Mouse (Mus musculus): ENCODE data around the gene Cplx2.

The Cplx2 gene

GRCm38 (mm10) chr13:54371049-54371386 is at the start of gene Cplx2:
TSS of gene Cplx2 (plus strand) at chr13:54371349.
- no peak for DNase-seq

GRCm38 (mm10) chr13:54322396-54323306 is 48.5 kb upstream of the Cplx2 start:
- DNase-seq = no peak

DNA sequence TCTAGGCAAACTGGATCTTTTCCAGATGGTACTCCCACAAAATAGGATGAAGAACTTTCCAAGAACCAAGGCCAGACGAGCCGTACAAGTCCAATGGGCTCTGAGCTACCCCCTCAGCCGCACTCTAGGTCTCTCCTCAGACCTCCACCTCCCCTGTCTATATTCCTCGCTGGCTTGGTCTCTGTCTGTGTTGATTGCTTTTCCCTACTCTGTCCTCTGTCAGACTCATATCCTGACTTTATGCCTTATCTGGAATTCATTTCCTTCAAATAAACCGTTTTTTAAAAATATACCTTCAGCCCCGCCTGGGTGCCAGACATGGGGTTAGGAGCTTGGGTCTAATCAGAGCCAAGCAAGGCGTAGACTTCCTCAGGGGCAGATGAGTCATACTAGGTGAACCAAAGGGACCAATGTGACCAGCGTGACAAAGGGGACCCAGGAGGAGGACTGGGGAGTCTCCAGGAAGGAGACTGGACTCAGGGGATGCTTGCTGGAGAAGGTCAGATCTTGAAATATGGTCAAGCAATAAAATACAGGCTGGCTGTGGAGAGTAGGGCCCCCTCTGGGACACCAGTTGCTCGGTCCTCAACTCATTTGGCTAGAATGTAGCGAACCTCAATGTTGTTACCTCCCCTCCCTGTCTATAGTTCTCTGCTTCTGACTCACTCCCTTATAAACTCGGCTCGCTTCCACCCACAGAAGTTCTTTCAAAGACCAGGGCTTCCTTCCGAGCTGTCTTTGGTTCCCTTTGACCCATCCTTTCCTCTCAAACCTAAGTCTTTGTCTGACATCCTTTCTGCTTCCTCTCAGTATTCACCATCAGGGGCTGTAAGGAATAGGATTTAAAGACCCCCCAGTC is 47.6 kb upstream of the Cplx2 start:
- no peak for DNase-seq

DNA sequence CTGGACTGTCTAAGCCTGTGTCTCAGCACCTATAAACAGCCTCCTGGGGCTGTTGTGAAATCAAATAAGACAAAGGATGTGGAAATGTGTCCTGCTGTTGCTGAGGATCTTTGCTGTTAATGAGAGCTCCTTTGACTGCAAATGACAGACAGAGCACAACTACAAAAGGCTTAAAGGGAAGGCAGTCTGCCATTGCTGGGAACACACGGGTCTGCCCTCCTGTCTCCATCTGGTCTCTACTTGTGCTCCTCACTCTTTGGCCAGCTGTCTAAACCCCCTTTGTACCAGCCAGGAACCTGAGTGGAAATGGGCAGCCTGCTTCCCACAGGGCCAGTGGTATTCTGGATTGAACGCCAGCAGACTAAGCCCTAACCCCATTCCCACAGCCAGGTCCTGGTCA is 47.0 kb upstream of the Cplx2 start:
- DNase-seq = no peak

DNA sequence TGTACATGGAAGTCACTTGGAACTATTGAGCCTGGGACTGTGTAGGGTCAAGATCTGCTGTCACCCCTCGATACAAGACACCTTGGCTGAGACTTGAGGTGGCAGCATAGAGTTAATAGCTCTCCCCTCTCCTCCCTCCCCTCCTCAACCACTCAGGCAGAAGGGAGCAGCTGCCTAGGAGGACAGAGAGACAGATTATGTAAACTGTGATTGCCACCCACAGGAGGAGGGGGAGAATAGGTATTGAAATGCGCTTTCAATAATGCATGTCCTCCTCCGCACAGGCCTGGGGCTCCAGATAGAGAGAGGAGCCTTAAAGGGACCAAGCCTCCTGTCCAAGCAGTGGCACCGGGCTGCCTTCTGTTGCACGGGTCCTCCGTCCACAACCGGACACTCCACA is 45.3 kb upstream of the Cplx2 start:
- DNase-seq = peak; percentile 78

DNA sequence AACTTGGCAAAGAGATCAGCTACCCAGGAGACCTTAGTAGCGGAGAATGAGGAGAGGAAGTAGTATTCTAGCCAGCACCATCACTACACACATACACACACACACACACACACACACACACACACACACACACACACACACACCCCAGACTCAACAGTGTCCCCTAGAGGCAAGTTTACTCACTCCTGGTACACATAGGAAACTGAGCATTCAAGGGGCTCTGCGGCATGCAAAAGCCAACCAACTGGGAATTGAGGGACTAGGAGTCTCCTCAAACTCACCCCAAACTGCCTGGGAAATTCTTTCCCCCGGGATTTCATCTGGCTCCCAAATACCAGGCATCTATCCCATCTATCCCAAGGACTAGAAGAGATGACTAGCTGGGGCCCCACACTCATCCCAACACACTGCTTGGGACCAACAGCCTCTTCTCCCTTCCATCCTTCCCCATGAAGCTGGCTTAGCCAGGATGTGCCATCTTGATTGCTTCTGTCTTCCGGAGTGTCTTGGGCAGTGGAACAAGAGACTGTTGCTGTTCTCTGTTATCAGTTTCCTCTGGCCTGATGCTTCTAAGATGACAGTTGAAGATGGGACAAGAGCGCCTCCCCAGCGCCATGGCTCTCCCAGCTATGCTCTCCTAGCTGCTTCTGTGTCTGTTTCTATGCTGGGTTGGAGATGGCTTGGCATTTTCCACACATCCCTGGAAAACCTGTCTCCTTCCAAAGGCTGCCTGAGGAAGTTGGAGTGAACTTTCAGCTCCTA is 44.3 kb upstream of the Cplx2 start:
- no peak for DNase-seq

DNA sequence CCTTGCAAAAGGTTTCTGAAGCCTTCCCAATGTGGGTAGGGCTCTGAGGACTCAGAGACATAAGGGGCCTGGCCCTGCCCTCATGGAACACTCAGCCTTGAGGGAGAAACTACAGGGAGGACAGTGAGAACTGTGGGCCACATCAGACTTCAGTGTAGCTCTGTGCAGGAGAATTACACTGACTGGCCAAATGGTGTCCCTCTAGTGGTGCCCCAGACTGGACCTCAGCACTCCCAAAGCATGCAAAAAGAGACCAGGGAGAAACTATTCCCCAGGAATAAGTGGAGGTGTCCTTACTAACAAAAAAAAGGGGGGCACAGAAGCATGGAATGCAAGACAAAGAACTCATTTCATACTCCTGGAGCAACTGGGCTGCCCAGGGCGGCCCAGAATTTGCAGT is 43.1 kb upstream of the Cplx2 start:
- DNase-seq = no peak

DNA sequence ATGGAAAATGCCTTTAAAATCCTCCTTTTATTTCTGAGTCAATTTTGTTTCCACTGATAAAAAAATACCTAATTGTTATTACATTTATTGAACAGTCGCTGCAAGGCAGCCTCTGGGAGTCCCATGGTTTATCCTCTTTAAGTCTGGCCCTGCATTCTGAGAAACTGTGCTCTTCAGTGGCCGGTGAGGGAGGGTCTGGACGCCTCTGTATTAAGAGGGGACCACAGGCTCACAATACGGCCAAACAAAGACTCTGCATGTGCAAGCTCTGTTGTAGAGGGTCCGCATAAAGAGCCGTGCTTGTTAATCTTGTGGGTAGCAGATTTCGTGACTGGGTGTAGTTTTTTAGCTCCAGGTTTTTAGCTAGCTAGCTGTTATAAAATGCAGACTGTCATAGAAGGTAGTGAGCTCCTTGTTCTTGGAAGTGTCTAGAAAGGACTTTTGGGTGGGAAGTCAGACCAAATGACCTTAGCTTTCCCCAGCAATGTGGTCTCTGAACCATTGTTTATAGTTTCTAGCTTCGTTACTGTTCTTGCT is 42.1 kb upstream of the Cplx2 start:
- DNase-seq = no peak

GRCm38 (mm10) chr13:54331825-54332675 is 39.1 kb upstream of the Cplx2 start:
- peak; percentile 43 for DNase-seq

- DNase-seq = no peak
These were observed 38.1 kb upstream of the Cplx2 start for GRCm38 (mm10) chr13:54332921-54333477.

DNA sequence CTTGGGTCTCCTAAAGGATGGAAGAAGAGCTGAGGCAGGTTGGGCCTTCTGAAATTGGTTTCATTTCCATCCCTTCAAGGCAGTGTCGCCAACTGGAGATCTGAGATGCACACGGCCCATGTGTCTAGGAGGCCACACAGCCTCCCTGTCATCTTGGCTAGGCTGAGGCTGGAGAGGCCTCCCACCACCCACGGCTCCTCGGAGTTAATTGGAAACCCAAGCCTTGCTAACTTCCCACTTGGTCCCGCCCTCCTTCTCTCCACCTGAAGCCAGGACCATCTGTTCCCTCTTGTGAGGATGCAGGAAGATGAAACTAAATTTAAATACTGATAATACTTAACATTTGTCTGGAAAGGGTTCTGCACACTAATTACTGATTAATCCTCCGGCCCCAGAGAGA is 34.1 kb upstream of the Cplx2 start:
- DNase-seq = peak; percentile 47

GRCm38 (mm10) chr13:54337541-54337940 is 33.6 kb upstream of the Cplx2 start:
- no peak for DNase-seq

GRCm38 (mm10) chr13:54338815-54339214 is 32.3 kb upstream of the Cplx2 start:
- DNase-seq = no peak

- no peak for DNase-seq
These were observed 25.1 kb upstream of the Cplx2 start for GRCm38 (mm10) chr13:54345885-54346647.

- no peak for DNase-seq
These were observed 23.1 kb upstream of the Cplx2 start for GRCm38 (mm10) chr13:54348011-54348410.

DNA sequence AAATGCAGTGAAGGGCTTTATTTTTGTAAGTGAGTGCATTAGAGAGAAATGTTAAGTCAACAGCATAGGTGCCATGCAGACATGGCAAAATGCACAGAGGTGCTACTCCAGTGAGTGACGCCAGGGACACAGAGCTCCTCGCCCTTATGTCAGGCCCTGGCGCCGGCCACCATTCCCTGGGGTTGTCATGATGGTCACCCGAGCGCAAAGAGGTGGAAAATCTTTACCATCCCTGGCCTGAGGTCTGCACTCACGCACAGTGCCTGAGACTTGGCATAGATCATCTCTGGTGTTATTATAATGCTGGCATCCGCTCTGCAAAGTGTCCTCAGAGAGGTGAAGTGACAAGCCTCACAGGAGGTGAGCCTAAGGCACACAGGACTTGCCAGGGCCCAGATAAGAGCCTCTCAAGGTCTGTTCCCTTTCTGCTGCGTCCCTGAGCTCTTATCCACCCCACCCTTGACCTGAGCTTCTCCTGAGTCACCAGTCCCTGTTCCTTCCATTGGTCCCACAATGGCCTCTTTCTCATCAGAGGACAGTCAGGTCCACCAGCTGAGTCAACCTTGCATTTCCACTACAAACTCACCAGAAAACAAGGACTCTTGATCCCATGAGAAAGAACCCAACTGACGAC is 21.9 kb upstream of the Cplx2 start:
- no peak for DNase-seq

- DNase-seq = no peak
These were observed 13.7 kb upstream of the Cplx2 start for GRCm38 (mm10) chr13:54357420-54357819.

GRCm38 (mm10) chr13:54359181-54359580 is 12.0 kb upstream of the Cplx2 start:
- no peak for DNase-seq

GRCm38 (mm10) chr13:54364686-54365085 is 6.5 kb upstream of the Cplx2 start:
- DNase-seq = peak; percentile 85

DNA sequence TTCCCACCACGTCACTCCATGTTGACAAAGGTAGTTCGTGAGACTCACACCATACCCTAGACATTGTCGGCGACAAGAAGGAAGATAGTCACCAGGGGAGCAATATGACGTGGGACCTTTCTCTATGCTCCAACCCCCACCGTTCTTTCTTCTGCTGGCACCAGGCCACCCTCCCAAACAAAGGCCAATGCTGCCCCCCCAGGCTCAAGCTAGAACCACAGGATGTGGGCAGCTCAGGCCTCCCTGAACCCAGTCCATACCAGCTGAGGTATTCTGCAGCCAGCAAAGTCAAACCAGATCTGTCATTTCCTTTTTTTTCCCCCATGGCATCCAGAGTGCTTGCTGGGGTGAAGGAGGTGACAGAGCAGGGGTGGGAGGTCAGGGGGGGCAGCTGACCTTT is 3.4 kb upstream of the Cplx2 start:
- no peak for DNase-seq
